8 mouse cellular contexts compared by ENCODE assay signal in genomic region chr11:89100826-89101321, GRCm38 (mm10). TPM values are rescaled to one million over a fixed set of nuclear protein-coding genes. Genes with fewer than 3 reads are reported as not detected.
DNase-seq lines count a peak whose midpoint lies in the region; ATAC-seq lines count a peak whose summit lies in the region.

No protein-coding gene starts in this region.

- H3K36me3 ChIP-seq in embryonic facial prominence, embryonic 14.5 days (ENCODE audit: control insufficient read depth, insufficient read depth, low read length): no peaks in the 10 kb centered on the region
- H3K36me3 ChIP-seq in limb, embryonic 13.5 days: no peaks in the 10 kb centered on the region
- no peaks in the 10 kb centered on the region for H3K36me3 ChIP-seq in midbrain, embryonic 13.5 days

- DNase-seq in urinary bladder, postnatal 14 days (ENCODE audit: low spot score): peak; percentile 28
- no peak for DNase-seq in urinary bladder, postnatal 10 days (ENCODE audit: low spot score)
- peak; percentile 80 for DNase-seq in embryonic facial prominence, embryonic 14.5 days (ENCODE audit: low spot score)
- DNase-seq in heart, adult 9 months (ENCODE audit: low spot score in 2 of 2): peak; percentile 79 to 87
- DNase-seq in kidney, adult 8-10 months: peak; percentile 49 to 59
- DNase-seq in urinary bladder, postnatal 36 days (ENCODE audit: low spot score in 2 of 2): peak; percentile 20 to 36

- H3K9me3 ChIP-seq in embryonic facial prominence, embryonic 14.5 days (ENCODE audit: control insufficient read depth, low read length): no peaks in the 10 kb centered on the region
- no peaks in the 10 kb centered on the region for H3K9me3 ChIP-seq in limb, embryonic 13.5 days
- H3K9me3 ChIP-seq in midbrain, embryonic 13.5 days: no peaks in the 10 kb centered on the region

- H3K27me3 ChIP-seq in embryonic facial prominence, embryonic 14.5 days (replicated peaks; ENCODE audit: control insufficient read depth, insufficient read depth, low read length): no peaks in the 10 kb centered on the region
- peaks cover 7% of the 10 kb centered on the region; the same call in 1 of the 2 replicates for H3K27me3 ChIP-seq in limb, embryonic 13.5 days
- peaks cover 4% of the 10 kb centered on the region; the same call in 1 of the 2 replicates for H3K27me3 ChIP-seq in midbrain, embryonic 13.5 days

- H3K4me3 ChIP-seq in embryonic facial prominence, embryonic 14.5 days (ENCODE audit: low read depth, low read length): peak overlapping the region; percentile 28
- peak overlapping the region; percentile 23 for H3K4me3 ChIP-seq in limb, embryonic 13.5 days
- peak overlapping the region; percentile 18 for H3K4me3 ChIP-seq in midbrain, embryonic 13.5 days (replicated peaks)

- H3K4me1 ChIP-seq in embryonic facial prominence, embryonic 14.5 days (ENCODE audit: control insufficient read depth, insufficient read depth, low read length): no peaks in the 10 kb centered on the region; the same call in 1 of the 2 replicates
- 0 out of 2 replicates have a peak, but pooled peaks cover 3% of the 10 kb centered on the region for H3K4me1 ChIP-seq in limb, embryonic 13.5 days
- H3K4me1 ChIP-seq in midbrain, embryonic 13.5 days (replicated peaks): peaks cover 5% of the 10 kb centered on the region

- peak; percentile 64; the same call in 1 of the 2 replicates for ATAC-seq in embryonic facial prominence, embryonic 14.5 days (ENCODE audit: low read depth)
- no peak for ATAC-seq in limb, embryonic 13.5 days (ENCODE audit: low FRiP score, low read depth)
- peak; percentile 48; the same call in 1 of the 2 replicates for ATAC-seq in midbrain, embryonic 13.5 days

- no peak overlapping the region for H3K27ac ChIP-seq in embryonic facial prominence, embryonic 14.5 days (replicated peaks; ENCODE audit: low read depth, low read length)
- no peak overlapping the region for H3K27ac ChIP-seq in limb, embryonic 13.5 days
- no peak overlapping the region for H3K27ac ChIP-seq in midbrain, embryonic 13.5 days

- H3K9ac ChIP-seq in embryonic facial prominence, embryonic 14.5 days (ENCODE audit: low read depth, low read length): peak overlapping the region; percentile 47
- H3K9ac ChIP-seq in limb, embryonic 13.5 days: no peak overlapping the region; the same call in 1 of the 2 replicates
- 0 out of 2 replicates have a peak overlapping the region, but pooled peaks have one; percentile 11 for H3K9ac ChIP-seq in midbrain, embryonic 13.5 days (replicated peaks)

- H3K4me2 ChIP-seq in embryonic facial prominence, embryonic 14.5 days (ENCODE audit: low read depth, low read length): peak overlapping the region; percentile 54
- H3K4me2 ChIP-seq in limb, embryonic 13.5 days (replicated peaks): peak overlapping the region; percentile 55
- peak overlapping the region; percentile 47 for H3K4me2 ChIP-seq in midbrain, embryonic 13.5 days (replicated peaks)

- WGBS in embryonic facial prominence, embryonic 14.5 days: 21% methylated on average over 17 of the region's 17 CpGs
- WGBS in limb, embryonic 13.5 days: 32% methylated on average over 17 of the region's 17 CpGs
- WGBS in midbrain, embryonic 13.5 days: 41% methylated on average over 17 of the region's 17 CpGs

RNA-seq across cellular contexts. Expression of gene Gm525, which starts 27.2 kb away (rescaled TPM):
- polyA plus RNA-seq in embryonic facial prominence, embryonic 14.5 days (2014; fragmentation: Nextera tagmentation; extraction: Ambion mirVana): 1.2 and 1.7 TPM in 2 replicates
- polyA plus RNA-seq in limb, embryonic 13.5 days (2015; fragmentation: Nextera tagmentation; extraction: Ambion mirVana): 1.1 and 1.6 TPM in 2 replicates
- polyA plus RNA-seq in midbrain, embryonic 13.5 days (2015; fragmentation: Nextera tagmentation; extraction: Ambion mirVana): not detected in 2 replicates

RNA-seq across cellular contexts. Expression of gene Dgke, which starts 34.2 kb away (rescaled TPM):
- 3.0 and 3.6 TPM in 2 replicates for polyA plus RNA-seq in embryonic facial prominence, embryonic 14.5 days (2014; fragmentation: Nextera tagmentation; extraction: Ambion mirVana)
- 4.3 and 4.5 TPM in 2 replicates for polyA plus RNA-seq in limb, embryonic 13.5 days (2015; fragmentation: Nextera tagmentation; extraction: Ambion mirVana)
- 12.6 and 13.1 TPM in 2 replicates for polyA plus RNA-seq in midbrain, embryonic 13.5 days (2015; fragmentation: Nextera tagmentation; extraction: Ambion mirVana)
